Mouse (Mus musculus): ENCODE results near the gene Pdx1.

GRCm38 (mm10) chr5:147302746-147303400 lies 33.1 kb downstream of the Pdx1 start:
- TF ChIP-seq POLR2A (IDR thresholded peaks at IDR 0.05; ENCODE audit: low read depth, low read length) (no peak), NELFE (IDR thresholded peaks at IDR 0.05; ENCODE audit: low read depth, low read length) (no peak), ZKSCAN1 (IDR thresholded peaks at IDR 0.05; ENCODE audit: borderline replicate concordance, low read depth, low read length) (no peak), CTCF (conservative IDR thresholded peaks at IDR 0.05 in 1 of 2, IDR thresholded peaks at IDR 0.05 in 1 of 2; ENCODE audit: low read depth in 2 of 2, low read length in 2 of 2) (no peak)
